Mouse (Mus musculus) heart, adult 9 months (tissue): Measurements from ENCODE around the gene Stxbp6.

ENCODE experiments used
- DNase-seq, 2 experiments: peaks; one replicate each; pipeline ENCODE4 v3.0.0; 2022; ENCODE audit warnings: low spot score in 2 of 2

The Stxbp6 gene

DNA sequence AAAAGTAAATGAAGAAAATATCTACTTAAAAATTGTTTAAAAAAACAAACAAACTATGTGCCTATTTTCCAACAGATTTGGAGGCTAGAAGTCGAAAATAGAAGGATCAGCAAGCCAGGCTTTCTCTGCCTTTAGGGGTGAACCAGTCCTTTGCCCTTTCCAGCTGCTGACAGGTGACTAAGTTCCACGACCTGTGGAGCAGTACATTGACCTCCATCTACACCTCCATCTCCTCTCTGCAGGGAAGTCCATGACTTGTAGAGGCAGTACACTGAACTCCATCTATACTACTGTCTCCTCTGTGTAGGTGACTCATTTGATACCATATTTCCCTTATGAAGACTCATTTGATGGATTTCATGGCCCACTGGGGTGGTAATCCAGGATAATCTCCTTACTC is 78.2 kb downstream of the Stxbp6 start:
- no peak for DNase-seq

GRCm38 (mm10) chr12:44993391-44993790 is 81.1 kb downstream of the Stxbp6 start:
- DNase-seq, result peak; percentile 63 to 65

DNA sequence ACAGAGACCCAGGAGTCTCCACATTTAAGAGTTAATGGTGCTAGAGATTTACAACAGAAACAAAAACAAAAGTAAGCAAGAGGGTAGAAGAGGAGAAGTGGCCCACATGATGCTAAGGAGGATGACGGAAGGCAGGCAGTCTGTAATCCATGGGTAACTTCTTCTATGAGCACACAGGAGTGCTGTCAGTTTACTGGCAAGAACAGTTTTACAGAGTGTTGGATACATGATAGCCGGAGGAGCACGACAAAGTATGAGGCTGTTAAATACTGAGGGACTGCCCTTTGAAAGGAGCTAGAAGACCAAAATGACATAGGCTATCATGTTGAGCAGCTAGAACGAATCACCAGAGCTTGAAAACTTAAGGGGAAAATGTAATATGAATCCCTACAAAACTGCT is 81.7 kb downstream of the Stxbp6 start:
- no peak for DNase-seq

- DNase-seq, result no peak
These were observed 84.1 kb downstream of the Stxbp6 start for GRCm38 (mm10) chr12:44990379-44990778.

- DNase-seq, result no peak
These were observed 85.5 kb downstream of the Stxbp6 start for GRCm38 (mm10) chr12:44989011-44989410.

- no peak for DNase-seq
These were observed 86.7 kb downstream of the Stxbp6 start for GRCm38 (mm10) chr12:44987762-44988161.

DNA sequence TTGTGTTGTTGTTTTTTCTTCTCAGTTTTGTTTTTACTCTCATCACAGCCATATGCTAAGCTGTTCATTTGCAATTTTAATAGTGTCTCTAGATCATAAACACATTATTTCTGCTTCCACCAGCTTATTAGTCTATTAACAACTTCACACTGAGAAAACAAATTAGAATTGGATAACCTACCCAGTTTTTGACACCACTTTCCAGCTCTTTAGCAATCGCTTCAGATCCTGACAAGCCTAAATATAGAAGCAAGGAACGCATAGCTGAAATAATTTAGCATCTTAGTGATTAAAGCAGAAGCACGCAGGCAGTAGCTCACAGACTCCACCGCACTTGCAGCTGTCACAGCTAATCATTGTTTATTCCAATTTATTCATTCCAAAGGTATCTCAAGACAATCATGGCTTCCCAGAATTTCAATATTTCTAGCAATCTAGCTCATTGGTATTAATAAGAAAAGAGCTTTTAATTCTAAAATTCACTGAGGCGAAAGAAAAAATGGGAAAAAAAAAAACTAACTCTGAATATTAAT is 95.1 kb downstream of the Stxbp6 start:
- no peak for DNase-seq

GRCm38 (mm10) chr12:44975266-44975665 is 99.2 kb downstream of the Stxbp6 start:
- peak; percentile 25 to 54 for DNase-seq

GRCm38 (mm10) chr12:44971477-44971876 is 103.0 kb downstream of the Stxbp6 start:
- DNase-seq, result no peak

DNA sequence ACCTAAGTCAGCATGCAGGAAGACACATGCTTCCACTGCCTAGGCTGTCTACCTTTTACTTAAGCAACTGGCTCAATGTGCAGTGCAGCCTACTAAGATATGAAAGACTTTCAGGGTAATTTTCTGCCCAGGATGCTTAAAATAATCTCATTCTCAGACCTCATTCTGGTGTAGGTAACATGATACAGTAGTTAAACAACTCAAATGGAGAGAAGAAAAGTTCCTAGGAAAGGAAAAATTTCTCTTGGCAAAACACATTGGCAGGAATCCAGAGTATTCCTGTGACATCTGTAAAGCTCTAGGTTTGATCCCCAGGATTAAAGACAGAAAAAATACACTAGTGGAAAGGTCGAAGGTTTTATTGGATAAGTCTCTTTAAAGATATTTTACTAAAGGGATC is 107.1 kb downstream of the Stxbp6 start:
- no peak for DNase-seq

GRCm38 (mm10) chr12:44957474-44957873 is 117.0 kb downstream of the Stxbp6 start:
- no peak for DNase-seq

- DNase-seq, result no peak
These were observed 121.4 kb downstream of the Stxbp6 start for GRCm38 (mm10) chr12:44953121-44953520.

DNA sequence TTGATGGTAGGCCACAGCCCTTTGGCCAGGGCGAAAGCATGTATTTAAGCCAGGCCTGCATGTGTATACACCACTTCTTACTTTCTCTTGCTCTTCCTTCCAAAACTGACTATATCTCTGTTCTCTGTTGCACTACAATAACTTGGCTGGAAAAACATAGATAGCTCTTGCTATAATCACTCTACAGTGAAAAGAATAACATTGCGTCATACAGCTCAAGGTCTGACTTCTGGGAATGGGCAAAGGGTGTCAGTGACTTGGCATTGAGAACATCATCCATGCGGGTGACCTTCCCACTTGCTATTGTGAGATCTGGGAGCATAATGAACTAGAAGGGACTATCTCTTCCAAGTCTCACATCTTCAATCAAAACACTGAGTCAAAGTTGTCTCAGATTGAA is 122.4 kb downstream of the Stxbp6 start:
- DNase-seq, result peak in 1 of 2 experiments; percentile 14

GRCm38 (mm10) chr12:44950559-44950958 is 124.0 kb downstream of the Stxbp6 start:
- no peak for DNase-seq

DNA sequence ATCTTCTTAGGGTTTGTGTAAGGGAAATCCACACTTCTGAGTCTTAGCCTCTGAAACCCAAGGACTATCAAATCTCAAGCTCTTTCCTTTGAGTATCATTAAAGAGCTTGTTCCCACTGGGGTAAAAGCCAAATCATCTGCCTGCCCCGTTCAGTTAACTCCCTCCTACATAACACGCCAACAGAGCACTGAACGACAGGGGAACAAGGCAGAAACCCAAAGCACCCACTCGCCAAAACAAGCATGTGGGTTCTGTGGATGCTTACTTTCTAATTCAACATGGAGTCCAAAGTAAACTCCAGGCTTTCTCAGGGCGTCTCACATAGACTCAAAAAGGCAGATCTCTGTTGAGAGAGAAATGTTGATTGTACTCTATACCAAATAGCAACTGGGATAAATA is 126.7 kb downstream of the Stxbp6 start:
- DNase-seq, result no peak

DNA sequence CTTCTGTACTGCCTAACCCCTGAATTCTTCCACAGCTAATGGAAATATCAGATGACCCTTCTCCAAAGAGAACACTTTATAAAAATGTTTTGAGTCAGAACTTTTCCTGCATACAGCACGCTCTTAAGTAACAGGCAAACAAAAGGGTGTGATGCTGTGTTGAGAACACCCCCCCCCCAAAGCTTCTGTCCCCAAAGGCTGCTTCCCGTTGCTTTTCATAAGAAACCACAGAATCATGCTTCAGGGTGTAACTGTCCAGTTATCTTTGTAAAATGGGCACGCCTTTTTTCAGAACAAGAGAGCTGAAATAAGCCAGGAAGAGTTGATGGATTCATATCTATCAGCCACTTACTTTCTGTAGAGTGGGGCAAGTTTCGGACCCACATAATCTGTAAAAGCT is 134.2 kb downstream of the Stxbp6 start:
- no peak for DNase-seq

- DNase-seq, result no peak
These were observed 135.4 kb downstream of the Stxbp6 start for GRCm38 (mm10) chr12:44939106-44939505.

DNA sequence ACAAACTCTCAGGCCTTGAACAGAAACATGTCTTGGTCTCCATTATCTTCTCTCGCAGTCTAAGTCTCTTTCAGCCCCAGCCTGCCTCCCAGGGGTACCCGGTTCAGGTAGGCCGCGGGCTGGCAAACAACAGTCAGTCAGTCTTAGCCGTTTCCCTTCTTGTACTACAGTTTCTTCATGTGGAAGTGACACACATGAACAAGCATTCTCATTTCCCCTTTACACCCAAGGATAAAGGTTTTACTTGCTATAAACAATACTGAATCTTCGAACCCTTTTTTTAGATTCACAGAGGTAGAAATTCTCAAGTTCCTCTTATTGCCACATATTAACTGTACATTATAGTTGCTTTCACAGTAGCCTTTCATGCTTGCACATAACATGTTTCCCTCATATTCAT is 141.6 kb downstream of the Stxbp6 start:
- no peak for DNase-seq

GRCm38 (mm10) chr12:44931716-44932115 is 142.8 kb downstream of the Stxbp6 start:
- DNase-seq, result peak in 1 of 2 experiments; percentile 44

GRCm38 (mm10) chr12:44928456-44928855 is 146.1 kb downstream of the Stxbp6 start:
- DNase-seq, result peak; percentile 43 to 82

DNA sequence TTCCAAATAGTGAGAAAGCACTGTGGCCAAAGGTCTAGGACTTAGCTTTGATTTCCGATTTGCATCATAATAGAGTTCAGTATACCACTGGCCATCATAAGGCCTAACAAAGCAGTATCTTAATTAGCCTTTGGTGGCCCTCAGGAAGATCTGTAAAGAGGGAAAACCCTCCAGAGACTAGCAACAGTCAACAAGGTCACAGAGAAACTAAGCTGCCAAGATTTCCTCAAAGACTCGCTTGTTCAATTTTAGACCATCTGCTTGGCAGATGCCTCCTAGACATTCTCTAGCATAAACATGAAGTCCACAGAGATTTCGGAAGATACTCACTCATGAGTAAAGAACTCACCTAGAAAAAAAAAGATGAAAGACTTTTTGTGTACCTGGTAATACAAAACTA is 148.6 kb downstream of the Stxbp6 start:
- no peak for DNase-seq

DNA sequence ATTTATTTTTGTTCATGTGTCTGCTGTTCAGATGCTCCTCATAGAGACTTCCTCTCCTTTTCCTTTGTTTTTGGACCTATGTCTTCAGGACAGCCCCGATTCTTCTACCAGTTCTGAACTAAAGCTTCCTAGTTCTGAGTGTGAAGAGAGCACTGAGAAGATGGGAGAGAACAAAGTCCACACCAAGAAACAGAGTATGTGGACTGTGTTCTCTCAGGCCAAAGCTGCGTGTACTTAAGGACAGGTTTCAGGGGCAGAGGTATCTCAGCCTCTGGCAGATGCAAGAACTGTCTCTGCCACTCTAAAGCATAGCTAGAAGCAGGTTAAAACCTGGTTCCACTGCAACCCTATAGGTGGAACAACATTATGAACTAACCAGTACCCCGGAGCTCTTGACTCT is 151.2 kb downstream of the Stxbp6 start:
- no peak for DNase-seq

GRCm38 (mm10) chr12:44922241-44922640 is 152.3 kb downstream of the Stxbp6 start:
- DNase-seq, result no peak

GRCm38 (mm10) chr12:44919613-44920012 is 154.9 kb downstream of the Stxbp6 start:
- no peak for DNase-seq
